Mouse (Mus musculus) MEL (cell line): Measurements from ENCODE around the gene Tmem106c. TPM values are rescaled to one million over a fixed set of nuclear protein-coding genes. Genes with fewer than 3 reads are reported as not detected.

Experiments used
- DNase-seq: peaks from one replicate; pipeline ENCODE4 v3.0.0; 2011; ENCODE audit warnings: low read depth, low spot score
- H3K27ac ChIP-seq: 2 replicates; pipeline ENCODE4 v1.5.1; 2012; ENCODE audit warnings: low read depth, mild to moderate bottlenecking, control low read depth, low read length, moderate library complexity; ENCODE audit not compliant: control insufficient read depth
- H3K27me3 ChIP-seq, 2 experiments: fragments of 150-350 bp in 1 of 2; sonication (generic) in 1 of 2; 2 replicates each; pipeline ENCODE4 v1.6.1; 2012; ENCODE audit warnings: low read length in 2 of 2, mild to moderate bottlenecking in 2 of 2, improper control_type of control experiment in 1 of 2, moderate library complexity in 1 of 2; ENCODE audit not compliant: insufficient read depth in 2 of 2, control insufficient read depth in 1 of 2
- H3K36me3 ChIP-seq, 2 experiments: 2 replicates each; pipeline ENCODE4 v1.6.1; 2012 to 2014; ENCODE audit warnings: low read length in 2 of 2, improper control_type of control experiment in 1 of 2, inconsistent platforms in 1 of 2, mild to moderate bottlenecking in 1 of 2; ENCODE audit not compliant: insufficient read depth in 2 of 2, control insufficient read depth in 1 of 2
- H3K4me1 ChIP-seq, 2 experiments: fragments of 150-350 bp in 1 of 2; sonication (generic) in 1 of 2; 2 replicates each; pipeline ENCODE4 v1.6.1; 2012; ENCODE audit warnings: low read length in 2 of 2, improper control_type of control experiment in 1 of 2, mild to moderate bottlenecking in 1 of 2; ENCODE audit not compliant: insufficient read depth in 2 of 2, control insufficient read depth in 1 of 2
- H3K4me3 ChIP-seq, 2 experiments: fragments of 150-350 bp in 1 of 2; sonication (generic) in 1 of 2; 2 replicates each; pipeline ENCODE4 v1.5.1; 2012; ENCODE audit warnings: low read depth in 2 of 2, low read length in 2 of 2, mild to moderate bottlenecking in 2 of 2, moderate library complexity in 2 of 2, control low read depth in 1 of 2, improper control_type of control experiment in 1 of 2; ENCODE audit not compliant: control insufficient read depth in 1 of 2, insufficient read depth in 1 of 2
- H3K79me2 ChIP-seq: 2 replicates; pipeline ENCODE4 v1.6.1; 2012; ENCODE audit warnings: mild to moderate bottlenecking, low read length, moderate library complexity; ENCODE audit not compliant: control insufficient read depth, poor library complexity, insufficient read depth
- H3K9ac ChIP-seq: 2 replicates; pipeline ENCODE4 v1.6.1; 2012; ENCODE audit warnings: low read depth, mild to moderate bottlenecking, control low read depth, low read length, moderate library complexity; ENCODE audit not compliant: control insufficient read depth, poor library complexity, severe bottlenecking
- H3K9me3 ChIP-seq: fragments of 150-350 bp; sonication (generic); replicated peaks from 2 replicates; pipeline ENCODE4 v1.6.1; 2012; ENCODE audit warnings: mild to moderate bottlenecking, low read length, improper control_type of control experiment, moderate library complexity; ENCODE audit not compliant: insufficient read depth
- BHLHE40 ChIP-seq: IDR thresholded peaks from 2 replicates; pipeline ENCODE4 v1.6.1; 2012; ENCODE audit warnings: low read depth, mild to moderate bottlenecking, inconsistent platforms, low read length, improper control_type of control experiment, borderline replicate concordance
- CHD2 ChIP-seq: IDR thresholded peaks from 2 replicates; pipeline ENCODE4 v1.6.1; 2011; ENCODE audit warnings: low read length, improper control_type of control experiment
- CTCF ChIP-seq, 3 experiments: IDR thresholded peaks in 2 of 3; conservative IDR thresholded peaks in 1 of 3; 2 replicates each; pipeline ENCODE4 v1.5.1; 2011 to 2012; ENCODE audit warnings: low read length in 3 of 3, low read depth in 2 of 3, mild to moderate bottlenecking in 2 of 3, improper control_type of control experiment in 1 of 3, inconsistent platforms in 1 of 3, mixed read lengths in 1 of 3, moderate library complexity in 1 of 3; ENCODE audit not compliant: control insufficient read depth in 1 of 3, insufficient read depth in 1 of 3, poor library complexity in 1 of 3, severe bottlenecking in 1 of 3
- E2F4 ChIP-seq: IDR thresholded peaks from 2 replicates; pipeline ENCODE4 v1.6.1; 2011; ENCODE audit warnings: low read depth, low read length, improper control_type of control experiment, borderline replicate concordance
- ETS1 ChIP-seq: IDR thresholded peaks from 2 replicates; pipeline ENCODE4 v1.6.1; 2012; ENCODE audit warnings: low read depth, mild to moderate bottlenecking, inconsistent platforms, low read length, improper control_type of control experiment, moderate library complexity
- GATA1 ChIP-seq: IDR thresholded peaks from 2 replicates; pipeline ENCODE4 v1.6.1; 2011; ENCODE audit warnings: low read depth, low read length, improper control_type of control experiment
- JUND ChIP-seq: IDR thresholded peaks from 2 replicates; pipeline ENCODE4 v1.6.1; 2011; ENCODE audit warnings: low read depth, mild to moderate bottlenecking, improper control_type of control experiment, low read length
- MAFK ChIP-seq: IDR thresholded peaks from 2 replicates; pipeline ENCODE4 v1.6.1; 2011; ENCODE audit warnings: low read depth, mild to moderate bottlenecking, low read length, improper control_type of control experiment, borderline replicate concordance
- MAX ChIP-seq: IDR thresholded peaks from 2 replicates; pipeline ENCODE4 v1.6.1; 2011; ENCODE audit warnings: low read length, improper control_type of control experiment
- MAZ ChIP-seq: IDR thresholded peaks from 2 replicates; pipeline ENCODE4 v1.6.1; 2012; ENCODE audit warnings: low read depth, mild to moderate bottlenecking, inconsistent platforms, low read length, improper control_type of control experiment
- NELFE ChIP-seq: IDR thresholded peaks from 2 replicates; pipeline ENCODE4 v1.6.1; 2011; ENCODE audit warnings: low read depth, low read length, improper control_type of control experiment
- NRF1 ChIP-seq: IDR thresholded peaks from 2 replicates; pipeline ENCODE4 v1.6.1; 2014; ENCODE audit warnings: low read depth, mild to moderate bottlenecking, inconsistent platforms, low read length, improper control_type of control experiment, moderate library complexity; ENCODE audit not compliant: poor library complexity, insufficient read depth, severe bottlenecking
- POLR2A ChIP-seq, 2 experiments: IDR thresholded peaks; 2 replicates each; pipeline ENCODE4 v1.6.1; 2011 to 2012; ENCODE audit warnings: low read length in 2 of 2, mild to moderate bottlenecking in 2 of 2, control low read depth in 1 of 2, improper control_type of control experiment in 1 of 2, low read depth in 1 of 2, moderate library complexity in 1 of 2; ENCODE audit not compliant: control insufficient read depth in 1 of 2, insufficient read depth in 1 of 2, poor library complexity in 1 of 2
- POLR2AphosphoS2 ChIP-seq: IDR thresholded peaks from 2 replicates; pipeline ENCODE4 v1.6.1; 2011; ENCODE audit warnings: low read length, improper control_type of control experiment
- POLR2AphosphoS5 ChIP-seq: IDR thresholded peaks from 2 replicates; pipeline ENCODE4 v1.6.1; 2012; ENCODE audit warnings: low read depth, borderline replicate concordance, mild to moderate bottlenecking, inconsistent platforms, low read length, moderate library complexity, mixed read lengths
- RCOR1 ChIP-seq: IDR thresholded peaks from 2 replicates; pipeline ENCODE4 v1.6.1; 2012; ENCODE audit warnings: low read depth, mild to moderate bottlenecking, inconsistent platforms, low read length, improper control_type of control experiment
- TAL1 ChIP-seq: IDR thresholded peaks from 2 replicates; pipeline ENCODE4 v1.6.1; 2012; ENCODE audit warnings: mild to moderate bottlenecking, inconsistent platforms, low read length, moderate library complexity, mixed read lengths
- TCF12 ChIP-seq: IDR thresholded peaks from 2 replicates; pipeline ENCODE4 v1.6.1; 2014; ENCODE audit warnings: low read depth, mild to moderate bottlenecking, inconsistent platforms, low read length, improper control_type of control experiment, moderate library complexity
- UBTF ChIP-seq: IDR thresholded peaks from 2 replicates; pipeline ENCODE4 v1.6.1; 2012; ENCODE audit warnings: low read depth, mild to moderate bottlenecking, inconsistent platforms, low read length, improper control_type of control experiment, moderate library complexity, borderline replicate concordance; ENCODE audit not compliant: insufficient read depth
- ZC3H11A ChIP-seq: IDR thresholded peaks from 2 replicates; pipeline ENCODE4 v1.6.1; 2012; ENCODE audit warnings: low read depth, mild to moderate bottlenecking, inconsistent platforms, low read length, improper control_type of control experiment
- ZKSCAN1 ChIP-seq: IDR thresholded peaks from 2 replicates; pipeline ENCODE4 v1.6.1; 2012; ENCODE audit warnings: low read depth, mild to moderate bottlenecking, inconsistent platforms, low read length, improper control_type of control experiment, moderate library complexity
- ZNF384 ChIP-seq: IDR thresholded peaks from 2 replicates; pipeline ENCODE4 v1.6.1; 2012; ENCODE audit warnings: low read depth, mild to moderate bottlenecking, inconsistent platforms, low read length, improper control_type of control experiment
- polyA plus RNA-seq, 2 experiments: library from polyadenylated mRNA; stranded (reverse) in 1 of 2; unstranded in 1 of 2; fragments of >175 nt in 1 of 2; fragments of >200 nt in 1 of 2; gene quantifications; 2 replicates each; pipeline versions ENCODE4 v1.2.1 to v1.2.4; 2012; ENCODE audit warnings: low replicate concordance in 2 of 2, low read depth in 1 of 2; ENCODE audit not compliant: insufficient read length in 2 of 2, insufficient read depth in 1 of 2, missing spikeins in 1 of 2
- total RNA-seq: library from RNA; depleted of rRNA; stranded (reverse); fragments of 300-350 nt; gene quantifications from 2 replicates; pipeline ENCODE4 v1.2.3, GENCODE M21; 2012

Gene Tmem106c
- total and polyA plus RNA-seq, 3 experiments, result 54.3 to 121 TPM; not detected in 1

DNA sequence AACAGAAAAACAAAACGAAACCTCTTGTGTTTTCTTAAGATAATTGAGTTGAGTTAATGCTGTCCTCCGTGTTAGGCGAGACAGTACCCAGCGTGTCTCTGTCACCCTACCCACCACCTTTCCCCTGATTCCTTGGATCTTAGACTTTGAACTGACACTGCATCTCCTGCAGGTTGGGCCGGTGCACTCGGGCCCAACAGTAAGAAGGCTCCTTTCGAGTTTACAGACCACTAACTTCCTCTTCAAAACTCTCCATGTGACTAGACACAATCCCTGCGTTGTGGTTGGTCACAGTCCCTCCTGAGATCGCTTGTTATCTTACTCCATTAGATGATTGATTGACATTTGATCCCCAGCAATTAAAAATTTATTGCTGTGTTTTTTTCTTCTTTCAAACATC, 46.0 kb upstream of the Tmem106c start (continued):
- 0 out of 2 replicates have a peak, but pooled peaks have one; percentile 23 for TF ChIP-seq BHLHE40
- no peak for TF ChIP-seq MAX
- no peak for TF ChIP-seq ZKSCAN1
- no peak for TF ChIP-seq ETS1
- TF ChIP-seq GATA1, result peak; percentile 48; the same call in 1 of the 2 replicates
- TF ChIP-seq, all 39 proteins: peak for 3

DNA sequence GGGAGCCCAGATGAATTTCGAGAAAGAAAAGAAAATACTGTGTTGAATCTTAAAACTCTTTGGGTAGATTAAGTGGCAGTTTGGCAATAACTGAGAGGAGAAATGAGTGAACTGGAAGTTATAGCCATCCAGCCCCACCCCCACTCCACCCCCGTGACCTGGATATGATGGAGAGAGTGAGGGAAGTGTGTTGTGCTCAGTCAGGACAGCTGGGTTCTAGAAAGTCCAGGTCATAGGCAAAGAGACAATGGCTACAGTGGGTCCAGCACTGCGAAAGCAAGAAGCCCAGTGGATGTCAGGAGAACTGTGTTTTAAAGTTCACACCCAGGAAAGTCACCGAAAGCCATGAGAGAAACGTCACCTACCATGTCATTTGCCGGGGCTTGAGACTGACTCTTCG, 44.8 kb upstream of the Tmem106c start:
- H3K27me3 ChIP-seq, result peaks cover 24 to 29% of the 10 kb centered on the region in 2 experiments
- H3K4me3 ChIP-seq, result no peak overlapping the region
- no peak for TF ChIP-seq E2F4
- no peak for TF ChIP-seq POLR2AphosphoS2
- TF ChIP-seq ZC3H11A, result no peak
- TF ChIP-seq GATA1, result no peak
- no peak for TF ChIP-seq CHD2
- no peak for TF ChIP-seq NRF1
- no peak for TF ChIP-seq TAL1
- TF ChIP-seq ZNF384, result no peak
- no peak for TF ChIP-seq UBTF
- TF ChIP-seq POLR2AphosphoS5, result no peak
- TF ChIP-seq CTCF (IDR thresholded peaks at IDR 0.05 in 2 of 3, conservative IDR thresholded peaks at IDR 0.05 in 1 of 3; ENCODE audit: control insufficient read depth in 1 of 3, insufficient read depth in 1 of 3, low read depth in 2 of 3, low read length in 3 of 3, poor library complexity in 1 of 3, severe bottlenecking in 1 of 3), result no peak
- TF ChIP-seq JUND, result no peak
- no peak for TF ChIP-seq MAZ
- TF ChIP-seq, all 39 proteins: peak for 0
- Histone ChIP-seq H3K9me3 (no peaks in the 10 kb centered on the region), H3K9ac (no peak overlapping the region), H3K79me2 (no peaks in the 10 kb centered on the region), H3K36me3 (peaks cover 0 to 5% of the 10 kb centered on the region in 2 experiments; a peak in 2 of 4 replicates), H3K27ac (no peak overlapping the region), H3K4me1 (peaks cover 0 to 6% of the 10 kb centered on the region in 2 experiments; a peak in 1 of 4 replicates)
- no peak for DNase-seq

DNA sequence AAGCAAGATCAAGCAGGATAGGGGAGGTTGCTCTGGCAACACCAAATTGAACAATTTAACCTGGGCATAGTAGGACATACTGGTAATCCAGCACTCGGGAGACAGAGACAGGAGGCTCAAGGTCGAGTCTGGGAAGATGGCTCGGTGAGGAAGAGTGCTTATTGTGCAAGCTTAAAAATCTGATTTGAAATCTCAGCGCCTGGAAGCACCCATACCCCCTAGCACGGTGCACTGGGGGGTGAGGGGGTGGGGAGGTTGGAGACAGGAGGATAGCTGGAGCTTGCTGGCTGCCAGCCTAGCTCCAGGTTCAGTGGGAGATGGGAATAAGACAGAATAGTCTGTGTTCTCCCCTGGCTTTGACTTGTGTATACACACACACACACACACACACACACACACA, 43.7 kb upstream of the Tmem106c start:
- no peak overlapping the region for H3K4me3 ChIP-seq
- no peak overlapping the region for H3K9ac ChIP-seq
- no peaks in the 10 kb centered on the region for H3K9me3 ChIP-seq
- DNase-seq, result no peak
- TF ChIP-seq RCOR1, result no peak
- no peak for TF ChIP-seq MAFK
- TF ChIP-seq CHD2, result no peak
- TF ChIP-seq POLR2A (IDR thresholded peaks at IDR 0.05; ENCODE audit: control insufficient read depth in 1 of 2, insufficient read depth in 1 of 2, low read depth in 1 of 2, low read length in 2 of 2, poor library complexity in 1 of 2), result no peak
- TF ChIP-seq NELFE, result no peak
- TF ChIP-seq MAX, result no peak
- TF ChIP-seq TCF12, result no peak
- no peak for TF ChIP-seq POLR2AphosphoS2
- H3K27ac ChIP-seq, result no peak overlapping the region
- H3K36me3 ChIP-seq, result peaks cover 0 to 5% of the 10 kb centered on the region in 2 experiments; a peak in 2 of 4 replicates
- peaks cover 20 to 21% of the 10 kb centered on the region in 2 experiments for H3K27me3 ChIP-seq
- H3K79me2 ChIP-seq, result no peaks in the 10 kb centered on the region
- H3K4me1 ChIP-seq, result peaks cover 0 to 6% of the 10 kb centered on the region in 2 experiments; a peak in 1 of 4 replicates
